Mouse (Mus musculus): ENCODE results near the gene Ccnjl. TPM values are rescaled to one million over a fixed set of nuclear protein-coding genes. Genes with fewer than 3 reads are reported as not detected.

Gene Ccnjl
- polyA plus RNA-seq, 1 experiment = 0.88 TPM

DNA sequence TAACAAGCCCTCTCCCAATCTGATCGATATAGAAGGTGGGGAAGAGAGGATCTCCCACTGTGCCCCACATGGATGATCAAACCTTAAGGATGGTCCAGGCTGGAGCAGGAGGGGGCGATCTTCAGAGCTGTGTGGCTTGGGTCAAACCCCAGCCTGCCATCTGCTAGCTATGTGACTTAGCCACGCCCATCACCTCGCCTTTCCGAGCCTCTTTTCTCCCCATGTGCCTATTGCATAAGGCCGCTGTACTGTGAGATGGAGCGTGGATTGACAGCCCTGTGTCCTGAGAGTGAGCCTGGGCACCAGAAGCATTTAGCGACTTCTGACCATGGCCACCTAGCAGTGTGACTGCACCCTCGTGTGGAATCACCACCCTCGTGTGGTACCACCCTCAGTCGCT, 43.9 kb upstream of the Ccnjl start:
- WGBS = 68% methylated on average over 11 of the region's 11 CpGs
- H3K36me3 ChIP-seq (ENCODE audit: control insufficient read depth, insufficient read depth, low read length) = no peaks in the 10 kb centered on the region
- no peak for TF ChIP-seq CTCF (IDR thresholded peaks at IDR 0.05; ENCODE audit: extremely low read depth, insufficient read depth, insufficient read length, insufficient replicate concordance)
- no peak for TF ChIP-seq POLR2A (IDR thresholded peaks at IDR 0.05; ENCODE audit: low read depth, low read length)
- no peaks in the 10 kb centered on the region for H3K27me3 ChIP-seq (ENCODE audit: control insufficient read depth, insufficient read depth, low read length)
- H3K4me3 ChIP-seq (ENCODE audit: extremely low read depth, insufficient read depth, insufficient read length) = no peak overlapping the region
- no peak for DNase-seq (ENCODE audit: low read depth in 1 of 2, low spot score in 2 of 2)
- H3K27ac ChIP-seq (ENCODE audit: insufficient read depth, low read length) = no peak overlapping the region
- H3K4me1 ChIP-seq (ENCODE audit: control insufficient read depth, insufficient read depth, insufficient read length) = no peaks in the 10 kb centered on the region

DNA sequence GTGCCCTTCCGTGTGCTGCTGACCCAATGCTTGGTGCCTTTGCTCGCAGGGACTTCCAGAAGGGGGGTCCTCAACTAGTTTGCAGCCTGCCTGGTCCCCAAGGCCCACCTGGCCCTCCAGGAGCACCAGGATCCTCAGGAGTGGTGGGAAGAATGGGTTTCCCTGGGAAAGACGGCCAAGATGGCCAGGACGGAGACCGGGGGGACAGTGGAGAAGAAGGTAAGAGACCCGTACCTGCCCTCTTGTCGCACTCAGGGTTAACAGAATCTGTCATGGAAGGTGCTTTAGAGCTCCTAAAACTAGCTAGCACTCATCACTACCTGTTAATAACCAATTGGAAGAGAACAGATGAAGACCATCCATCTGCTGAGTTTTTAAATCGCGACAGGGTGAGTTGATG, 42.7 kb upstream of the Ccnjl start:
- Histone ChIP-seq H3K4me3 (ENCODE audit: extremely low read depth, insufficient read depth, insufficient read length) (no peak overlapping the region), H3K36me3 (ENCODE audit: control insufficient read depth, insufficient read depth, low read length) (no peaks in the 10 kb centered on the region), H3K4me1 (ENCODE audit: control insufficient read depth, insufficient read depth, insufficient read length) (no peaks in the 10 kb centered on the region), H3K27me3 (ENCODE audit: control insufficient read depth, insufficient read depth, low read length) (no peaks in the 10 kb centered on the region), H3K27ac (ENCODE audit: insufficient read depth, low read length) (no peak overlapping the region)
- 90% methylated on average over 9 of the region's 9 CpGs for WGBS
- no peak for TF ChIP-seq CTCF (IDR thresholded peaks at IDR 0.05; ENCODE audit: extremely low read depth, insufficient read depth, insufficient read length, insufficient replicate concordance)
- no peak for DNase-seq (ENCODE audit: low read depth in 1 of 2, low spot score in 2 of 2)

DNA sequence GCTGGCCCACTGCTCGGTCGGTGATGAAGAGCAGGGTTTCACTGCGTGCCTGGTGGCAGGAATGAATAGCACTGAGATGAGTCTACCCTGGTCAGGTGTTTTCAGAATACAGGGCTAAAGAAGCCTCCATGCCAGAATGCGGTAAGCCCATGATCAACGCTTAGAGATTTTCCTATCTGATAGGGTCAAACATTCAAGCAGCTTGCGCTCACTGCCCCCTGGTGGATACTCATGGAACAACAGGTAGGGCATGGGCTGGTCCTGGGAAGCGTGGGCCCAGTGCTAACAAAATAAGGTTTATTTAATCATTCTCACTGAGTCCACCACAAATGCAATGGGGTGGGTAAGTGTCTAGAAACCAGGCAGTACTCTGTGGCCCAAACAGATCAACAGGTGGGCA, 35.9 kb upstream of the Ccnjl start:
- H3K4me3 ChIP-seq (ENCODE audit: extremely low read depth, insufficient read depth, insufficient read length) = no peak overlapping the region
- WGBS = 39% methylated on average over 7 of the region's 7 CpGs
- TF ChIP-seq CTCF (IDR thresholded peaks at IDR 0.05; ENCODE audit: extremely low read depth, insufficient read depth, insufficient read length, insufficient replicate concordance) = peak; percentile 83; the same call in 1 of the 2 replicates
- TF ChIP-seq POLR2A (IDR thresholded peaks at IDR 0.05; ENCODE audit: low read depth, low read length) = no peak
- H3K27ac ChIP-seq (ENCODE audit: insufficient read depth, low read length) = no peak overlapping the region
- no peaks in the 10 kb centered on the region for H3K4me1 ChIP-seq (ENCODE audit: control insufficient read depth, insufficient read depth, insufficient read length)
- no peaks in the 10 kb centered on the region for H3K27me3 ChIP-seq (ENCODE audit: control insufficient read depth, insufficient read depth, low read length)
- peak; percentile 21 to 55 for DNase-seq (ENCODE audit: low read depth in 1 of 2, low spot score in 2 of 2)
- no peaks in the 10 kb centered on the region for H3K36me3 ChIP-seq (ENCODE audit: control insufficient read depth, insufficient read depth, low read length)

GRCm38 (mm10) chr11:43493815-43494409, 34.7 kb upstream of the Ccnjl start:
- Histone ChIP-seq H3K36me3 (ENCODE audit: control insufficient read depth, insufficient read depth, low read length) (no peaks in the 10 kb centered on the region), H3K4me1 (ENCODE audit: control insufficient read depth, insufficient read depth, insufficient read length) (no peaks in the 10 kb centered on the region), H3K27me3 (ENCODE audit: control insufficient read depth, insufficient read depth, low read length) (no peaks in the 10 kb centered on the region), H3K4me3 (ENCODE audit: extremely low read depth, insufficient read depth, insufficient read length) (no peak overlapping the region), H3K27ac (ENCODE audit: insufficient read depth, low read length) (no peak overlapping the region)
- 35% methylated on average over 6 of the region's 6 CpGs for WGBS
- TF ChIP-seq CTCF (IDR thresholded peaks at IDR 0.05; ENCODE audit: extremely low read depth, insufficient read depth, insufficient read length, insufficient replicate concordance) = peak; percentile 77; the same call in 1 of the 2 replicates
- TF ChIP-seq POLR2A (IDR thresholded peaks at IDR 0.05; ENCODE audit: low read depth, low read length) = no peak
- peak; percentile 29 to 40 for DNase-seq (ENCODE audit: low read depth in 1 of 2, low spot score in 2 of 2)

- no peaks in the 10 kb centered on the region for H3K4me1 ChIP-seq (ENCODE audit: control insufficient read depth, insufficient read depth, insufficient read length)
- WGBS = 80% methylated on average over 8 of the region's 8 CpGs
- no peaks in the 10 kb centered on the region for H3K36me3 ChIP-seq (ENCODE audit: control insufficient read depth, insufficient read depth, low read length)
- TF ChIP-seq CTCF (IDR thresholded peaks at IDR 0.05; ENCODE audit: extremely low read depth, insufficient read depth, insufficient read length, insufficient replicate concordance) (no peak), POLR2A (IDR thresholded peaks at IDR 0.05; ENCODE audit: low read depth, low read length) (no peak)
- no peaks in the 10 kb centered on the region for H3K27me3 ChIP-seq (ENCODE audit: control insufficient read depth, insufficient read depth, low read length)
- H3K4me3 ChIP-seq (ENCODE audit: extremely low read depth, insufficient read depth, insufficient read length) = no peak overlapping the region
- DNase-seq (ENCODE audit: low read depth in 1 of 2, low spot score in 2 of 2) = no peak
- H3K27ac ChIP-seq (ENCODE audit: insufficient read depth, low read length) = no peak overlapping the region
Observed at GRCm38 (mm10) chr11:43495037-43495436, 33.5 kb upstream of the Ccnjl start.

- no peak for DNase-seq (ENCODE audit: low read depth in 1 of 2, low spot score in 2 of 2)
- Histone ChIP-seq H3K4me3 (ENCODE audit: extremely low read depth, insufficient read depth, insufficient read length) (no peak overlapping the region), H3K4me1 (ENCODE audit: control insufficient read depth, insufficient read depth, insufficient read length) (no peaks in the 10 kb centered on the region), H3K36me3 (ENCODE audit: control insufficient read depth, insufficient read depth, low read length) (no peaks in the 10 kb centered on the region), H3K27me3 (ENCODE audit: control insufficient read depth, insufficient read depth, low read length) (no peaks in the 10 kb centered on the region), H3K27ac (ENCODE audit: insufficient read depth, low read length) (no peak overlapping the region)
- 33% methylated on average over 3 of the region's 3 CpGs for WGBS
- TF ChIP-seq CTCF (IDR thresholded peaks at IDR 0.05; ENCODE audit: extremely low read depth, insufficient read depth, insufficient read length, insufficient replicate concordance) (no peak), POLR2A (IDR thresholded peaks at IDR 0.05; ENCODE audit: low read depth, low read length) (no peak)
Observed at GRCm38 (mm10) chr11:43495532-43495931, 33.1 kb upstream of the Ccnjl start.

DNA sequence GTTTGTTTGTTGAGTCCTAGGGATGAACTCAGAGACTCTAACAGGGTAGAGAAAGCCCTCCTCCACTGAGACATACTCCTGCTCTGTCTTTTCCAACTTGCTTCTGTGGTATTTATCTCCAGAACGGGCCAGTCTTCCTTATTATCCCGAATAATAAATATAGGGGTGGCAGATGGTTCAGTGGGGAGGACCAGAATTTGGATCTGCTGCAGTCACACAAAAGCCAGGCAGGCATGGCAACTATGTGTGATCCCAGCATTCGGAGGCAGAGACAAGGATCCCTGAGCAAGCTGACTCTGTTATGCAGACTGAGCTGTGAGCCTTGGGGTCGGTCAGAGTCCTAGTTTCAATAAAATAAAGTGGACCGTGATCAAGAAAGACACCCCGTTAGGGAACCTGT, 27.3 kb upstream of the Ccnjl start:
- 89% methylated on average over 6 of the region's 6 CpGs for WGBS
- Histone ChIP-seq H3K36me3 (ENCODE audit: control insufficient read depth, insufficient read depth, low read length) (no peaks in the 10 kb centered on the region), H3K27me3 (ENCODE audit: control insufficient read depth, insufficient read depth, low read length) (no peaks in the 10 kb centered on the region), H3K4me3 (ENCODE audit: extremely low read depth, insufficient read depth, insufficient read length) (no peak overlapping the region), H3K4me1 (ENCODE audit: control insufficient read depth, insufficient read depth, insufficient read length) (no peaks in the 10 kb centered on the region), H3K27ac (ENCODE audit: insufficient read depth, low read length) (no peak overlapping the region)
- DNase-seq (ENCODE audit: low read depth in 1 of 2, low spot score in 2 of 2) = no peak
- TF ChIP-seq POLR2A (IDR thresholded peaks at IDR 0.05; ENCODE audit: low read depth, low read length) (no peak), CTCF (IDR thresholded peaks at IDR 0.05; ENCODE audit: extremely low read depth, insufficient read depth, insufficient read length, insufficient replicate concordance) (no peak)

Data from spleen, adult 2 months (tissue).